Mouse (Mus musculus): ENCODE measurements around the gene Lrtm2. TPM values are rescaled to one million over a fixed set of nuclear protein-coding genes. Genes with fewer than 3 reads are reported as not detected.

The Lrtm2 gene
- polyA plus RNA-seq (2017; shearing (Covaris generic)): under 1 TPM in 1 of 2 experiments, not detected in 1; 0.58 TPM

GRCm38 (mm10) chr6:119330506-119330905 lies at the start of gene Lrtm2:
TSS of gene Lrtm2 (minus strand) at chr6:119330766.

Other genes with a start within 250 kb of the Lrtm2 start
- gene Dcp1b, start 155.5 kb downstream of the Lrtm2 start, polyA plus RNA-seq (2017; shearing (Covaris generic)): 10 to 100 TPM; 17.6 to 20.9 TPM
- gene Cacna1c, start 134.3 kb downstream of the Lrtm2 start, polyA plus RNA-seq (2017; shearing (Covaris generic)): 1 to 10 TPM in 1 of 2 experiments, under 1 TPM in 1; 0.29 to 1.9 TPM
- 1 to 10 TPM; 4.3 to 8.8 TPM for gene Cacna2d4, start 94.2 kb downstream of the Lrtm2 start, polyA plus RNA-seq (2017; shearing (Covaris generic))
- 10 to 100 TPM; 20.8 to 22.4 TPM for gene Adipor2, start 86.9 kb upstream of the Lrtm2 start, polyA plus RNA-seq (2017; shearing (Covaris generic))
- 10 to 100 TPM; 70.0 to 85.1 TPM for gene Fbxl14, start 148.9 kb upstream of the Lrtm2 start, polyA plus RNA-seq (2017; shearing (Covaris generic))
- under 1 TPM in 1 of 2 experiments, not detected in 1; 0.20 TPM for gene Wnt5b, start 213.6 kb upstream of the Lrtm2 start, polyA plus RNA-seq (2017; shearing (Covaris generic))